Mouse (Mus musculus) forebrain, postnatal 0 days (tissue): ENCODE data around the gene Ttc9. TPM values are rescaled to one million over a fixed set of nuclear protein-coding genes. Genes with fewer than 3 reads are reported as not detected.

ENCODE experiments used
- ATAC-seq: fragments of 200-750 bp; cut with Nextera tagmentation; 2 replicates; pipeline ENCODE4 v1.8.0; 2017; ENCODE audit warnings: mild to moderate bottlenecking, moderate library complexity
- DNase-seq: peaks from one replicate; pipeline ENCODE4 v3.0.0-alpha.2; 2015
- H3K27ac ChIP-seq: fragments of 300-500 bp; sonication (generic); 2 replicates; pipeline ENCODE4 v1.5.1; 2014; ENCODE audit warnings: low read depth, mild to moderate bottlenecking, antibody characterized with exemption, low read length, moderate library complexity, mixed read lengths
- H3K27me3 ChIP-seq: fragments of 300-500 bp; sonication (generic); 2 replicates; pipeline ENCODE4 v1.6.1; 2014; ENCODE audit warnings: mild to moderate bottlenecking, low read length, mixed read lengths; ENCODE audit not compliant: insufficient read depth
- H3K36me3 ChIP-seq: fragments of 300-500 bp; sonication (generic); 2 replicates; pipeline ENCODE4 v1.6.1; 2014; ENCODE audit warnings: mild to moderate bottlenecking, moderate library complexity; ENCODE audit not compliant: insufficient read depth
- H3K4me1 ChIP-seq: fragments of 300-500 bp; sonication (generic); 2 replicates; pipeline ENCODE4 v1.6.1; 2014; ENCODE audit warnings: antibody characterized with exemption; ENCODE audit not compliant: insufficient read depth
- H3K4me2 ChIP-seq: fragments of 300-500 bp; sonication (generic); 2 replicates; pipeline ENCODE4 v1.6.1; 2014; ENCODE audit warnings: low read depth, mild to moderate bottlenecking, moderate library complexity
- H3K4me3 ChIP-seq: fragments of 300-500 bp; sonication (generic); 2 replicates; pipeline ENCODE4 v1.5.1; 2014; ENCODE audit warnings: low read depth, low read length, mixed read lengths
- H3K9ac ChIP-seq: fragments of 300-500 bp; sonication (generic); 2 replicates; pipeline ENCODE4 v1.6.1; 2014; ENCODE audit warnings: mild to moderate bottlenecking
- H3K9me3 ChIP-seq: fragments of 300-500 bp; sonication (generic); 2 replicates; pipeline ENCODE4 v1.6.1; 2016; ENCODE audit warnings: low read length
- CTCF ChIP-seq: sonication (generic); IDR thresholded peaks from 2 replicates; pipeline ENCODE4 v1.5.1; 2016; ENCODE audit warnings: antibody characterized with exemption, control low read depth, low read depth
- WGBS: fragments of 180-500 bp; shearing (Covaris S2); extraction: QIAGEN DNeasy Blood & Tissue Kit; methylation state at CpG from one replicate; pipeline ENCODE4 v1.1.7; 2014; 5-methylcytosine and 5-hydroxymethylcytosine counted together
- polyA plus RNA-seq: library from polyadenylated mRNA; unstranded; fragments of >200 nt; fragmentation: Nextera tagmentation; extraction: Ambion mirVana; gene quantifications from 2 replicates; pipeline ENCODE4 v1.2.1, GENCODE M21; 2015
- total RNA-seq: library from RNA; depleted of rRNA; stranded (reverse); fragments of >200 nt; gene quantifications from 2 replicates; pipeline ENCODE4 v1.2.3, GENCODE M21; 2014

Gene Ttc9
- total and polyA plus RNA-seq, 2 experiments from 2014 or later: 19.5 to 54.6 TPM

- H3K4me2 ChIP-seq: peak overlapping the region; percentile 78
Measured at GRCm38 (mm10) chr12:81631661-81632401, 782 bp downstream of the Ttc9 start.

GRCm38 (mm10) chr12:81633246-81633645 lies 2.2 kb downstream of the Ttc9 start:
- DNase-seq (no peak), ATAC-seq (no peak)
- no peak overlapping the region for H3K4me3 ChIP-seq
- peaks cover 18% of the 10 kb centered on the region; the same call in 1 of the 2 replicates for H3K4me1 ChIP-seq
- no peak overlapping the region for H3K9ac ChIP-seq
- H3K9me3 ChIP-seq: no peaks in the 10 kb centered on the region
- no peaks in the 10 kb centered on the region for H3K27me3 ChIP-seq
- no peak for TF ChIP-seq CTCF
- peak overlapping the region; percentile 78 for H3K4me2 ChIP-seq
- no peak overlapping the region for H3K27ac ChIP-seq
- H3K36me3 ChIP-seq: peaks cover 3% of the 10 kb centered on the region; the same call in 1 of the 2 replicates
- WGBS: 72% methylated on average over 2 of the region's 2 CpGs

More at GRCm38 (mm10) chr12:81631661-81632401, 782 bp downstream of the Ttc9 start:
- Histone ChIP-seq H3K9me3 (no peaks in the 10 kb centered on the region), H3K36me3 (no peaks in the 10 kb centered on the region), H3K4me1 (peaks cover 18% of the 10 kb centered on the region; the same call in 1 of the 2 replicates), H3K27me3 (no peaks in the 10 kb centered on the region), H3K4me3 (peak overlapping the region; percentile 76), H3K9ac (peak overlapping the region; percentile 95), H3K27ac (peak overlapping the region; percentile 97)
- ATAC-seq (peak; percentile 28), DNase-seq (peak; percentile 71)
- 4% methylated on average over 31 of the region's 31 CpGs for WGBS
- TF ChIP-seq CTCF: no peak

- no peak for TF ChIP-seq CTCF
- no peak for ATAC-seq
- DNase-seq: no peak
- WGBS: 58% methylated on average over 5 of the region's 5 CpGs
- no peak overlapping the region for H3K4me2 ChIP-seq
- no peaks in the 10 kb centered on the region for H3K27me3 ChIP-seq
- peaks cover 3% of the 10 kb centered on the region; the same call in 1 of the 2 replicates for H3K36me3 ChIP-seq
- no peaks in the 10 kb centered on the region for H3K4me1 ChIP-seq
- H3K9me3 ChIP-seq: no peaks in the 10 kb centered on the region
- H3K9ac ChIP-seq: no peak overlapping the region
- no peak overlapping the region for H3K27ac ChIP-seq
- H3K4me3 ChIP-seq: no peak overlapping the region
Measured at GRCm38 (mm10) chr12:81640656-81641055, 9.6 kb downstream of the Ttc9 start.

- peak; percentile 77 for ATAC-seq
- 14% methylated on average over 11 of the region's 11 CpGs for WGBS
Measured at GRCm38 (mm10) chr12:81642361-81643082, 11.5 kb downstream of the Ttc9 start.

GRCm38 (mm10) chr12:81646811-81647210 lies 15.8 kb downstream of the Ttc9 start:
- H3K4me2 ChIP-seq: no peak overlapping the region
- H3K4me3 ChIP-seq: no peak overlapping the region
- H3K4me1 ChIP-seq: no peaks in the 10 kb centered on the region
- H3K27ac ChIP-seq: no peak overlapping the region
- DNase-seq (peak; percentile 43), ATAC-seq (peak; percentile 47)
- no peak overlapping the region for H3K9ac ChIP-seq
- H3K36me3 ChIP-seq: no peaks in the 10 kb centered on the region
- no peaks in the 10 kb centered on the region for H3K9me3 ChIP-seq
- WGBS: 61% methylated on average over 6 of the region's 6 CpGs
- H3K27me3 ChIP-seq: no peaks in the 10 kb centered on the region
- no peak for TF ChIP-seq CTCF

More at GRCm38 (mm10) chr12:81642361-81643082, 11.5 kb downstream of the Ttc9 start:
- Histone ChIP-seq H3K4me1 (no peaks in the 10 kb centered on the region), H3K36me3 (peaks cover under 1% of the 10 kb centered on the region; the same call in 1 of the 2 replicates), H3K4me2 (no peak overlapping the region), H3K27ac (no peak overlapping the region), H3K27me3 (no peaks in the 10 kb centered on the region), H3K9me3 (no peaks in the 10 kb centered on the region), H3K9ac (no peak overlapping the region), H3K4me3 (no peak overlapping the region)
- peak; percentile 57 for DNase-seq
- TF ChIP-seq CTCF: no peak

- no peaks in the 10 kb centered on the region for H3K27me3 ChIP-seq
- H3K9me3 ChIP-seq: no peaks in the 10 kb centered on the region
- no peaks in the 10 kb centered on the region for H3K36me3 ChIP-seq
- H3K27ac ChIP-seq: no peak overlapping the region
- no peaks in the 10 kb centered on the region for H3K4me1 ChIP-seq
- no peak overlapping the region for H3K9ac ChIP-seq
- WGBS: 69% methylated on average over 8 of the region's 8 CpGs
- no peak overlapping the region for H3K4me2 ChIP-seq
- DNase-seq (peak; percentile 59), ATAC-seq (peak; percentile 51; the same call in 1 of the 2 replicates)
- no peak overlapping the region for H3K4me3 ChIP-seq
- no peak for TF ChIP-seq CTCF
Measured at GRCm38 (mm10) chr12:81653344-81653743, 22.3 kb downstream of the Ttc9 start.

GRCm38 (mm10) chr12:81657321-81657720 lies 26.3 kb downstream of the Ttc9 start:
- H3K9ac ChIP-seq: no peak overlapping the region
- no peaks in the 10 kb centered on the region for H3K9me3 ChIP-seq
- no peaks in the 10 kb centered on the region for H3K27me3 ChIP-seq
- 88% methylated on average over 1 of the region's 1 CpGs for WGBS
- no peaks in the 10 kb centered on the region for H3K4me1 ChIP-seq
- H3K36me3 ChIP-seq: peaks cover 13% of the 10 kb centered on the region; the same call in 1 of the 2 replicates
- ATAC-seq: no peak
- H3K27ac ChIP-seq: no peak overlapping the region
- no peak for DNase-seq
- no peak overlapping the region for H3K4me2 ChIP-seq
- TF ChIP-seq CTCF: no peak
- H3K4me3 ChIP-seq: no peak overlapping the region
